Mouse (Mus musculus) adrenal gland, postnatal 10 days (tissue): ENCODE results near the gene Trim25. TPM values are rescaled to one million over a fixed set of nuclear protein-coding genes. Genes with fewer than 3 reads are reported as not detected.

Source experiments
- DNase-seq: peaks from one replicate; pipeline ENCODE4 v3.0.0; 2021; ENCODE audit warnings: mixed read lengths
- total RNA-seq, 2 experiments: library from RNA; stranded (reverse); gene quantifications; 2 replicates each; pipeline ENCODE4 v1.2.3; 2021

The Trim25 gene
- total RNA-seq, 2 experiments from 2014 or later, result 84.3 to 86.7 TPM

- no peak for DNase-seq
These were observed 66.1 kb downstream of the Trim25 start for GRCm38 (mm10) chr11:89065297-89065696.

- DNase-seq, result no peak
These were observed 67.0 kb downstream of the Trim25 start for GRCm38 (mm10) chr11:89066126-89066525.

DNA sequence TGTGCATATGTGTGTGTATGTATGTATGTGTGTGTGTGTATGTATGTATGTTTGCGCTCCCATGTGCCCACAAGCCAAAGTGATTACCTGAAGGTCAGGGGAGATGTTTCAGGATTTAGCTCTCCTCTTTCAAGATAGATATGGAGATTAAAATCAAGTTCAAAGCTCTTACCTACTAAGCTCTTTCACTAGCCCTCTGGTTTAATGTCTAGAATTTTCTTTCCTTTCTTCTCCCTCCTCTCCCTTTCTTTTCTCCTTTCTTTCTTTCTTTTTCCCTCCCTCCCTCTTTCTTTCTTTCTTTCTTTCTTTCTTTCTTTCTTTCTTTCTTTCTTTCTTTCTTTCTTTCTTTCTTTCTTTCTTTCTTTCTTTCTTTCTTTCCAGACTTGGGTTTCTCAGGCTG is 67.6 kb downstream of the Trim25 start, which contains the start of gene Dgke:
TSS of gene Dgke (minus strand) at position 101 of the 400 bp plus-strand sequence.
- no peak for DNase-seq

DNA sequence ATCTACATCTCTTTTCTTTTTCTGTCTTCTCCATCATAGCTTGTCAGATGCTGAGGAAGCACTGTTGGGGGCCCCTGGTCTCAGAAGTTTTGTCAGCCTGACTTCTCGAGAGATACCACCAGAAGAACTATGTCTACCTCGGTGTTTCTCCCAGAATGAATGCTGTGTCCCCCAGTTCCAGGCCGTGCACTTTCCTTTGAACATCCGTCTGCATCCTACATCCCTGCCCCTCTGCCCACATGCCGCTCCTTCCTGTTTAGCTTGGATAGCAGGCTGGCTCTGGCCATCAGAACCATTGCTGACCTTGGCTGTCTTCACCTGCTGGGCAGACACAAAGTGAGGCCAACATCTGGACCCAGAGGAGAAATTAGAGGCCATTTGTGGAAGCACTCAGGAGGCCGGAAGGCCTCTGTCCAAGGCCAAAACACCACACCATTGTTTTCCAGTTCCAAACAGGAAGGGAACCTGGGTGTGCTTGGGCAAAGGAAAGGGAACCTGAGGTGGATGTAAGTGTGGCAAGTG is 68.2 kb downstream of the Trim25 start:
- no peak for DNase-seq

GRCm38 (mm10) chr11:89067871-89068490 is 68.8 kb downstream of the Trim25 start:
- DNase-seq, result no peak

- DNase-seq, result peak; percentile 70
These were observed 69.5 kb downstream of the Trim25 start for GRCm38 (mm10) chr11:89068649-89069048.

GRCm38 (mm10) chr11:89069303-89069702 is 70.1 kb downstream of the Trim25 start:
- peak; percentile 75 for DNase-seq

Other genes with a start within 250 kb of the Trim25 start
- 100 to 1,000 TPM; 136 to 196 TPM for gene Akap1, start 134.8 kb upstream of the Trim25 start, total RNA-seq
- 100 to 1,000 TPM; 116 to 118 TPM for gene Scpep1, start 43.9 kb upstream of the Trim25 start, total RNA-seq
- gene Elobl, start 32.4 kb upstream of the Trim25 start, total RNA-seq, result not detected
- 10 to 100 TPM in 1 of 2 experiments, 1 to 10 TPM in 1; 9.1 to 10.9 TPM for gene Coil, start 29.1 kb upstream of the Trim25 start, total RNA-seq
- gene Dgke, start 67.5 kb downstream of the Trim25 start, total RNA-seq, result 10 to 100 TPM; 10.5 to 12.8 TPM
- gene Gm525, start 74.5 kb downstream of the Trim25 start, total RNA-seq, result not detected